11 mouse cellular contexts compared by ENCODE assay signal in the genomic region with DNA sequence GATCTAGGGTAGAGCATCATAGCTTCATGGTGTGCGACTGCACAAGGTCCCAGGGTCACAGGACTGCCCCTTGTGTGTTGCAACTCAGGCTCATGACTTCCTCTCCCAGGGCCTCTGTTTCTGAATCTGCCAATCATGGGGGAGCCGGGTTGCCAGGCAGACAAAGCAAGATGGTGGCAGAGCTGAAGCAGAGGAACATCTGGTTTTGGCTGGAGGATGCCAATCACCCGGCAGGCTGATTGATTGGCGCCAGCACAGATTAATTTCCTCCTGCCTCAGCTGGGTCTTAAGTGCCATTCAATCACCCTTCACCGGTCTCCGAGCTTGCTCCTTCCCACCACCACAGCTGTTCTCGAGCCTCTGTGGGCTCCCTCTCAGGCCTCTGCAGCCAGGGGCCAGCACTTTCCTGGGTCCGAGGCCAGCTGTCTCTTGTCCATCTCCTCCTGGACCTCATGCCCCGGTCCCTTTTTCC. TPM values are rescaled to one million over a fixed set of nuclear protein-coding genes. Genes with fewer than 3 reads are reported as not detected.
DNase-seq lines count a peak whose midpoint lies in the region; ATAC-seq and TF ChIP-seq lines count a peak whose summit lies in the region.
"Had no signal": no experiment of that assay in that cellular context is flagged by ENCODE, and none has a peak within 500 bp of the region (broad histone marks: within the 10 kb centered on the region; RNA-seq: fewer than 3 reads in every experiment).

No protein-coding gene starts in this region.

- TF ChIP-seq CTCF in midbrain, postnatal 0 days (IDR thresholded peaks at IDR 0.05): no peak

- peaks cover 2% of the 10 kb centered on the region; the same call in 1 of the 2 replicates for H3K27me3 ChIP-seq in midbrain, embryonic 11.5 days (ENCODE audit: control insufficient read depth, insufficient read depth, low read length)
- H3K27me3 ChIP-seq in midbrain, postnatal 0 days (ENCODE audit: insufficient read depth, low read length): no peaks in the 10 kb centered on the region
- no peaks in the 10 kb centered on the region for H3K27me3 ChIP-seq in embryonic facial prominence, embryonic 13.5 days
- H3K27me3 ChIP-seq in limb, embryonic 15.5 days: no peaks in the 10 kb centered on the region

- 14% methylated on average over 9 of the region's 9 CpGs for WGBS in midbrain, embryonic 11.5 days
- WGBS in midbrain, postnatal 0 days: 32% methylated on average over 9 of the region's 9 CpGs
- 5% methylated on average over 9 of the region's 9 CpGs for WGBS in embryonic facial prominence, embryonic 13.5 days
- 25% methylated on average over 9 of the region's 9 CpGs for WGBS in limb, embryonic 15.5 days

- H3K36me3 ChIP-seq in midbrain, embryonic 11.5 days (ENCODE audit: control insufficient read depth, insufficient read depth, low read length): no peaks in the 10 kb centered on the region
- no peaks in the 10 kb centered on the region for H3K36me3 ChIP-seq in midbrain, postnatal 0 days (ENCODE audit: insufficient read depth, low read length)
- no peaks in the 10 kb centered on the region for H3K36me3 ChIP-seq in embryonic facial prominence, embryonic 13.5 days
- H3K36me3 ChIP-seq in limb, embryonic 15.5 days: no peaks in the 10 kb centered on the region
- H3K36me3 ChIP-seq: heart, embryonic 12.5 days had no signal

- peak overlapping the region; percentile 78 for H3K27ac ChIP-seq in midbrain, embryonic 11.5 days (ENCODE audit: low read depth, low read length)
- no peak overlapping the region for H3K27ac ChIP-seq in midbrain, postnatal 0 days (ENCODE audit: low read depth, low read length)
- H3K27ac ChIP-seq in embryonic facial prominence, embryonic 13.5 days: peak overlapping the region; percentile 64
- H3K27ac ChIP-seq in limb, embryonic 15.5 days: peak overlapping the region; percentile 27; the same call in 1 of the 2 replicates

- H3K9ac ChIP-seq in midbrain, embryonic 11.5 days (ENCODE audit: low read length): 0 out of 2 replicates have a peak overlapping the region, but pooled peaks have one; percentile 13
- no peak overlapping the region for H3K9ac ChIP-seq in midbrain, postnatal 0 days (replicated peaks; ENCODE audit: low read length, poor library complexity, severe bottlenecking)
- H3K9ac ChIP-seq in embryonic facial prominence, embryonic 13.5 days: no peak overlapping the region
- no peak overlapping the region for H3K9ac ChIP-seq in limb, embryonic 15.5 days
- H3K9ac ChIP-seq: heart, embryonic 12.5 days had no signal

- no peak overlapping the region for H3K4me3 ChIP-seq in midbrain, embryonic 11.5 days (ENCODE audit: low read depth, low read length)
- no peak overlapping the region for H3K4me3 ChIP-seq in midbrain, postnatal 0 days (ENCODE audit: low read depth, low read length)
- no peak overlapping the region for H3K4me3 ChIP-seq in embryonic facial prominence, embryonic 13.5 days
- H3K4me3 ChIP-seq in limb, embryonic 15.5 days: no peak overlapping the region
- H3K4me3 ChIP-seq: heart, embryonic 12.5 days had no signal

- H3K4me2 ChIP-seq in midbrain, embryonic 11.5 days: no peak overlapping the region
- no peak overlapping the region for H3K4me2 ChIP-seq in midbrain, postnatal 0 days (ENCODE audit: low read depth, low read length, poor library complexity, severe bottlenecking)
- no peak overlapping the region for H3K4me2 ChIP-seq in embryonic facial prominence, embryonic 13.5 days
- no peak overlapping the region for H3K4me2 ChIP-seq in limb, embryonic 15.5 days
- H3K4me2 ChIP-seq: heart, embryonic 12.5 days had no signal

- H3K9me3 ChIP-seq in midbrain, embryonic 11.5 days (ENCODE audit: control insufficient read depth, low read length): no peaks in the 10 kb centered on the region
- no peaks in the 10 kb centered on the region for H3K9me3 ChIP-seq in midbrain, postnatal 0 days (ENCODE audit: low read length)
- no peaks in the 10 kb centered on the region for H3K9me3 ChIP-seq in embryonic facial prominence, embryonic 13.5 days
- H3K9me3 ChIP-seq in limb, embryonic 15.5 days: no peaks in the 10 kb centered on the region
- H3K9me3 ChIP-seq: heart, embryonic 12.5 days had no signal

- peaks cover 23% of the 10 kb centered on the region for H3K4me1 ChIP-seq in midbrain, embryonic 11.5 days (ENCODE audit: control insufficient read depth, insufficient read depth, low read length)
- H3K4me1 ChIP-seq in midbrain, postnatal 0 days (ENCODE audit: insufficient read depth, low read length): peaks cover 15% of the 10 kb centered on the region; the same call in 1 of the 2 replicates
- peaks cover 27% of the 10 kb centered on the region for H3K4me1 ChIP-seq in embryonic facial prominence, embryonic 13.5 days
- peaks cover 16% of the 10 kb centered on the region for H3K4me1 ChIP-seq in limb, embryonic 15.5 days

- ATAC-seq in midbrain, embryonic 11.5 days (ENCODE audit: low FRiP score): peak; percentile 47; the same call in 1 of the 2 replicates
- ATAC-seq in midbrain, postnatal 0 days (ENCODE audit: low FRiP score): no peak
- no peak for ATAC-seq in embryonic facial prominence, embryonic 13.5 days (ENCODE audit: insufficient number of reproducible peaks, insufficient read depth, low FRiP score, low TSS enrichment, low read depth)
- ATAC-seq in limb, embryonic 15.5 days (ENCODE audit: insufficient number of reproducible peaks, low FRiP score, low TSS enrichment, low read depth): no peak

- intact Hi-C loops in left cerebral cortex, postnatal 4 days (cut with DNase I): no loop called here

- peak; percentile 90 for DNase-seq in midbrain, embryonic 11.5 days (ENCODE audit: low spot score, missing footprints)
- no peak for DNase-seq in midbrain, postnatal 0 days (ENCODE audit: low spot score)
- DNase-seq in left cerebral cortex, postnatal 4 days: no peak
- DNase-seq in right cerebral cortex, postnatal 25 days: no peak
- DNase-seq in cerebellum, postnatal 4 days (ENCODE audit: low spot score in 2 of 2): no peak
- DNase-seq: cerebellum, postnatal 10 days; kidney, adult 2 months; right cerebral cortex, postnatal 14 days had no signal

RNA-seq across cellular contexts. Expression of gene Nnat, which starts 46.1 kb away (rescaled TPM):
- polyA plus RNA-seq in midbrain, embryonic 11.5 days (2014; fragmentation: Nextera tagmentation; extraction: Ambion mirVana): 1,391 and 1,438 TPM in 2 replicates
- 7,900 and 8,478 TPM in 2 replicates for total RNA-seq in midbrain, postnatal 0 days (2014; rRNA removed)
- polyA plus RNA-seq in midbrain, postnatal 0 days (2015; fragmentation: Nextera tagmentation; extraction: Ambion mirVana): 8,374 and 8,478 TPM in 2 replicates
- 732 and 923 TPM in 2 replicates for polyA plus RNA-seq in embryonic facial prominence, embryonic 13.5 days (2015; fragmentation: Nextera tagmentation; extraction: Ambion mirVana)
- 233 and 285 TPM in 2 replicates for polyA plus RNA-seq in limb, embryonic 15.5 days (2015; fragmentation: Nextera tagmentation; extraction: Ambion mirVana)
- 1,000 to 10,000 TPM; 1,316 to 1,920 TPM for total RNA-seq in left cerebral cortex, postnatal 4 days (2021)

RNA-seq across cellular contexts. Expression of gene Blcap, which starts 57.3 kb away (rescaled TPM):
- polyA plus RNA-seq in midbrain, embryonic 11.5 days (2014; fragmentation: Nextera tagmentation; extraction: Ambion mirVana): 110 and 117 TPM in 2 replicates
- 307 and 309 TPM in 2 replicates for total RNA-seq in midbrain, postnatal 0 days (2014; rRNA removed)
- polyA plus RNA-seq in midbrain, postnatal 0 days (2015; fragmentation: Nextera tagmentation; extraction: Ambion mirVana): 394 and 397 TPM in 2 replicates
- polyA plus RNA-seq in embryonic facial prominence, embryonic 13.5 days (2015; fragmentation: Nextera tagmentation; extraction: Ambion mirVana): 66.7 and 68.7 TPM in 2 replicates
- polyA plus RNA-seq in limb, embryonic 15.5 days (2015; fragmentation: Nextera tagmentation; extraction: Ambion mirVana): 54.3 and 54.5 TPM in 2 replicates
- 100 to 1,000 TPM; 161 to 182 TPM for total RNA-seq in left cerebral cortex, postnatal 4 days (2021)
